Mouse (Mus musculus) bone marrow, adult 2 months (tissue): ENCODE results near the gene Plau.

Experiments
- CTCF ChIP-seq: fragments of 200-500 bp; IDR thresholded peaks from 2 replicates; pipeline ENCODE4 v1.5.1; 2011; ENCODE audit warnings: low read length, control low read depth; ENCODE audit not compliant: control insufficient read depth, insufficient read depth
- POLR2A ChIP-seq: fragments of 200-500 bp; IDR thresholded peaks from 2 replicates; pipeline ENCODE4 v1.6.1; 2011; ENCODE audit warnings: low read depth, mild to moderate bottlenecking, control low read depth, low read length, borderline replicate concordance; ENCODE audit not compliant: control insufficient read depth

- TF ChIP-seq POLR2A (no peak), CTCF (no peak)
Measured at GRCm38 (mm10) chr14:20847637-20848129, 11.2 kb downstream of the Plau start.
